Mouse (Mus musculus): ENCODE measurements around the gene Rbbp8nl.

DNA sequence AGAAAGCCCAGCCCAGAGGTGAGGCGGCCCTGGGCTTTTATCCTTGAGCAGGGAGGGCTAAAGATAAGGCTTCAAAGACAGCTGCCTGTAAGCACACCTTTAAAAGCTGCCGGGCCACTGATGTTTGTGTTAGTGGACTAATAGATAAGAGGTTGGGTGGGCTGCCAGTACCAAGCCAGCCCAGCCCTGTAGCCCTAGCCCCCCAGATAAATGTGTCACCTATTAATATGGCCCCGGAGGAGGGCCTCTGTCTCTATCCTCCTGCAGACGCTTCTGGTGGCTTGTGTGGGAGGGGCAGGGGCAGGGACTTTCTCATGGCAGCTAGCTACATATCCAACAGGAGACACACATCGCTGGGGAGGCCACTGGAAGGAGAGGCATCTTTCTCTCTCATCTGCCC, 11.1 kb upstream of the Rbbp8nl start:
- TF ChIP-seq POLR2A (IDR thresholded peaks at IDR 0.05; ENCODE audit: insufficient read depth, low read depth, low read length) (no peak), EP300 (IDR thresholded peaks at IDR 0.05; ENCODE audit: insufficient read depth, low read depth, low read length) (no peak), CTCF (IDR thresholded peaks at IDR 0.05) (no peak)
